ENCODE assay signal across 8 mouse cellular contexts in the genomic region with DNA sequence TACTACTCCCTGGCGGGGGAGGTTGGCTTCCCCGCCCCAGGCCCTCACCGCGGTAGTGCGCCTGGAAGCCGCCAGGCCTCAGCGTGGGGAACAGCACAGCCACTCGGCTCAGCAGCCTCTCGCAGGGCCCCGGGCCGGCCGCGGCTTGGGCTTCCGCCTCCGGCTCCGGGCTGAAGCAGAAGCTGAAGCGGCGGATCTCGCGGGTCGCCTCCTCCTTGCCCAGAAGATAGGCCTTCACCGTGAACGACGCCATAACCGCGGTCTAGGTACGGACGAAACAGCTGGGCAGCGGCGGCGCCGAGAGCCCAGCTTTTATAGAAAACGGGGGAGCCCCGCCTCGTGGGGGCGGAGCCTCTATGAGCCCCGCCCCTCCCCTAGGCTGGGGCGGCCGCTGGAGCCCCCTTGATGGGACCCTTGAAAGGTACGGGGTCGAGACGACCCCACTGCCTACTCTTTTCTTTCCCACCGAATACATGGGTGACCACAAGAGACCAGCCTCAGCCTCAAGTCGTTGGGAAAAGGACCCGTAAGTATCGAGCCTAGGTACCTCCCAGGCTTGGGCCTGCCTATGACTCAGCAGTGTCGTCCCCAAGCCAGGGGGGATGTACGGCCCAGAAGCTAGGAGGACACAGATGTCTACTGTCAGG. TPM values are rescaled to one million over a fixed set of nuclear protein-coding genes. Genes with fewer than 3 reads are reported as not detected.
A peak's percentile ranks its signal among the peaks of the same experiment; 100 is the strongest.
DNase-seq lines count a peak whose midpoint lies in the region; ATAC-seq and TF ChIP-seq lines count a peak whose summit lies in the region.

Sqstm1 (minus strand) TSS at position 323 of the 647 bp plus-strand sequence.
Mgat4b (plus strand) TSS at position 386 of the 647 bp plus-strand sequence.

- DNase-seq in A20 (ENCODE audit: low read depth, low spot score), result peak; percentile 91
- DNase-seq in heart, adult 8-10 months (ENCODE audit: low spot score), result peak; percentile 85
- DNase-seq in kidney, adult 8-10 months, result peak; percentile 70 to 83
- peak; percentile 75 for DNase-seq in limb, embryonic 14.5 days (ENCODE audit: low spot score)
- peak; percentile 71 to 82 for DNase-seq in spleen, adult 18-20 months

- peaks cover 51% of the 10 kb centered on the region for H3K4me1 ChIP-seq in bone marrow macrophage, adult 2 months (ENCODE audit: control insufficient read depth, insufficient read depth, low read length)
- peaks cover 23% of the 10 kb centered on the region for H3K4me1 ChIP-seq in embryonic facial prominence, embryonic 15.5 days
- H3K4me1 ChIP-seq in limb, embryonic 14.5 days (ENCODE audit: control insufficient read depth, insufficient read depth, low read length), result peaks cover 17% of the 10 kb centered on the region
- peaks cover 34% of the 10 kb centered on the region for H3K4me1 ChIP-seq in midbrain, embryonic 15.5 days

- TF ChIP-seq CTCF in bone marrow macrophage, adult 2 months (IDR thresholded peaks at IDR 0.05; ENCODE audit: low read depth, low read length), result no peak

- H3K9me3 ChIP-seq in embryonic facial prominence, embryonic 15.5 days (replicated peaks), result no peaks in the 10 kb centered on the region
- H3K9me3 ChIP-seq in limb, embryonic 14.5 days (ENCODE audit: control insufficient read depth, low read length), result no peaks in the 10 kb centered on the region
- no peaks in the 10 kb centered on the region for H3K9me3 ChIP-seq in midbrain, embryonic 15.5 days

- H3K4me3 ChIP-seq in bone marrow macrophage, adult 2 months (ENCODE audit: insufficient read depth, low read length), result peak within 1 kb of the TSS; percentile 94
- peak within 1 kb of the TSS; percentile 98 for H3K4me3 ChIP-seq in embryonic facial prominence, embryonic 15.5 days (replicated peaks)
- H3K4me3 ChIP-seq in limb, embryonic 14.5 days (replicated peaks; ENCODE audit: low read length), result peak within 1 kb of the TSS; percentile 95
- H3K4me3 ChIP-seq in midbrain, embryonic 15.5 days, result peak within 1 kb of the TSS; percentile 87

- H3K27ac ChIP-seq in bone marrow macrophage, adult 2 months (ENCODE audit: insufficient read depth, low read depth, low read length), result peak within 1 kb of the TSS; percentile 96
- peak within 1 kb of the TSS; percentile 98 for H3K27ac ChIP-seq in embryonic facial prominence, embryonic 15.5 days (replicated peaks)
- H3K27ac ChIP-seq in limb, embryonic 14.5 days (replicated peaks; ENCODE audit: low read depth, low read length), result peak within 1 kb of the TSS; percentile 96
- peak within 1 kb of the TSS; percentile 97 for H3K27ac ChIP-seq in midbrain, embryonic 15.5 days

- under 1% methylated on average over 48 of the region's 48 CpGs for WGBS in embryonic facial prominence, embryonic 15.5 days
- WGBS in limb, embryonic 14.5 days, result 2% methylated on average over 34 of the region's 48 CpGs
- 0% methylated on average over 48 of the region's 48 CpGs for WGBS in midbrain, embryonic 15.5 days

- peak; percentile 74 for ATAC-seq in embryonic facial prominence, embryonic 15.5 days (ENCODE audit: insufficient number of reproducible peaks, low FRiP score, low TSS enrichment, low read depth)
- peak; percentile 82 for ATAC-seq in limb, embryonic 14.5 days (ENCODE audit: low FRiP score, low read depth)
- peak; percentile 80 for ATAC-seq in midbrain, embryonic 15.5 days (replicated peaks)

- no peaks in the 10 kb centered on the region for H3K27me3 ChIP-seq in embryonic facial prominence, embryonic 15.5 days
- no peaks in the 10 kb centered on the region for H3K27me3 ChIP-seq in limb, embryonic 14.5 days (ENCODE audit: control insufficient read depth, insufficient read depth, low read length)
- no peaks in the 10 kb centered on the region for H3K27me3 ChIP-seq in midbrain, embryonic 15.5 days (replicated peaks)

- TF ChIP-seq POLR2A in bone marrow macrophage, adult 2 months (IDR thresholded peaks at IDR 0.05; ENCODE audit: borderline replicate concordance, low read depth, low read length), result peak; percentile 43; the same call in 1 of the 2 replicates
- peak; percentile 95; the same call in 1 of the 2 replicates for TF ChIP-seq POLR2A in limb, embryonic 14.5 days (IDR thresholded peaks at IDR 0.05; ENCODE audit: borderline replicate concordance, extremely low read depth, insufficient read depth, insufficient read length)

- peak within 1 kb of the TSS; percentile 96 for H3K9ac ChIP-seq in embryonic facial prominence, embryonic 15.5 days
- peak within 1 kb of the TSS; percentile 94 for H3K9ac ChIP-seq in limb, embryonic 14.5 days (ENCODE audit: low read depth, low read length, severe bottlenecking)
- peak within 1 kb of the TSS; percentile 95 for H3K9ac ChIP-seq in midbrain, embryonic 15.5 days

- peak within 1 kb of the TSS; percentile 50 for H3K4me2 ChIP-seq in embryonic facial prominence, embryonic 15.5 days (replicated peaks)
- H3K4me2 ChIP-seq in limb, embryonic 14.5 days (replicated peaks; ENCODE audit: low read depth, low read length, severe bottlenecking), result peak within 1 kb of the TSS; percentile 65
- peak within 1 kb of the TSS; percentile 57 for H3K4me2 ChIP-seq in midbrain, embryonic 15.5 days

- H3K36me3 ChIP-seq in embryonic facial prominence, embryonic 15.5 days, result peaks cover 25% of the 10 kb centered on the region
- H3K36me3 ChIP-seq in limb, embryonic 14.5 days (ENCODE audit: control insufficient read depth, insufficient read depth, low read length), result peaks cover 25% of the 10 kb centered on the region
- H3K36me3 ChIP-seq in midbrain, embryonic 15.5 days (replicated peaks), result peaks cover 21% of the 10 kb centered on the region

RNA-seq across cellular contexts. Expression of gene Sqstm1, which starts in this region (rescaled TPM):
- 560 and 577 TPM in 2 replicates for polyA plus RNA-seq in bone marrow macrophage, adult 2 months (2012; ENCODE audit: insufficient read depth, insufficient read length, missing spikeins)
- 272 TPM in 2 replicates for polyA plus RNA-seq in embryonic facial prominence, embryonic 15.5 days (2015; fragmentation: Nextera tagmentation; extraction: Ambion mirVana)
- 100 to 1,000 TPM; 431 to 551 (median 475) TPM for total RNA-seq in heart, adult 8-10 months (2022)
- 112 and 120 TPM in 2 replicates for polyA plus RNA-seq in limb, embryonic 14.5 days (2012; rRNA removed)
- polyA plus RNA-seq in limb, embryonic 14.5 days (2014; fragmentation: Nextera tagmentation; extraction: Ambion mirVana), result 214 and 227 TPM in 2 replicates
- 392 and 438 TPM in 2 replicates for polyA plus RNA-seq in midbrain, embryonic 15.5 days (2015; fragmentation: Nextera tagmentation; extraction: Ambion mirVana)

RNA-seq across cellular contexts. Expression of gene Mgat4b, which starts in this region (rescaled TPM):
- polyA plus RNA-seq in bone marrow macrophage, adult 2 months (2012; ENCODE audit: insufficient read depth, insufficient read length, missing spikeins), result 54.0 and 58.7 TPM in 2 replicates
- 26.7 and 32.1 TPM in 2 replicates for polyA plus RNA-seq in embryonic facial prominence, embryonic 15.5 days (2015; fragmentation: Nextera tagmentation; extraction: Ambion mirVana)
- 10 to 100 TPM; 68.4 to 90.0 (median 76.3) TPM for total RNA-seq in heart, adult 8-10 months (2022)
- 34.5 and 45.3 TPM in 2 replicates for polyA plus RNA-seq in limb, embryonic 14.5 days (2012; rRNA removed)
- polyA plus RNA-seq in limb, embryonic 14.5 days (2014; fragmentation: Nextera tagmentation; extraction: Ambion mirVana), result 21.1 and 23.6 TPM in 2 replicates
- 54.6 and 57.9 TPM in 2 replicates for polyA plus RNA-seq in midbrain, embryonic 15.5 days (2015; fragmentation: Nextera tagmentation; extraction: Ambion mirVana)

Comparison
In these comparisons a context has a peak if more than half of its experiments do, and no peak if none do; other contexts are left out.
1. Peak in every context shown above with its lines: DNase-seq, ATAC-seq, H3K4me3 ChIP-seq and H3K27ac ChIP-seq.